Mouse (Mus musculus): ENCODE measurements around the gene Atp8a2. TPM values are rescaled to one million over a fixed set of nuclear protein-coding genes. Genes with fewer than 3 reads are reported as not detected.

Atp8a2 gene
- total and polyA plus RNA-seq, 2 experiments from 2014 or later = 5.2 to 115 TPM

DNA sequence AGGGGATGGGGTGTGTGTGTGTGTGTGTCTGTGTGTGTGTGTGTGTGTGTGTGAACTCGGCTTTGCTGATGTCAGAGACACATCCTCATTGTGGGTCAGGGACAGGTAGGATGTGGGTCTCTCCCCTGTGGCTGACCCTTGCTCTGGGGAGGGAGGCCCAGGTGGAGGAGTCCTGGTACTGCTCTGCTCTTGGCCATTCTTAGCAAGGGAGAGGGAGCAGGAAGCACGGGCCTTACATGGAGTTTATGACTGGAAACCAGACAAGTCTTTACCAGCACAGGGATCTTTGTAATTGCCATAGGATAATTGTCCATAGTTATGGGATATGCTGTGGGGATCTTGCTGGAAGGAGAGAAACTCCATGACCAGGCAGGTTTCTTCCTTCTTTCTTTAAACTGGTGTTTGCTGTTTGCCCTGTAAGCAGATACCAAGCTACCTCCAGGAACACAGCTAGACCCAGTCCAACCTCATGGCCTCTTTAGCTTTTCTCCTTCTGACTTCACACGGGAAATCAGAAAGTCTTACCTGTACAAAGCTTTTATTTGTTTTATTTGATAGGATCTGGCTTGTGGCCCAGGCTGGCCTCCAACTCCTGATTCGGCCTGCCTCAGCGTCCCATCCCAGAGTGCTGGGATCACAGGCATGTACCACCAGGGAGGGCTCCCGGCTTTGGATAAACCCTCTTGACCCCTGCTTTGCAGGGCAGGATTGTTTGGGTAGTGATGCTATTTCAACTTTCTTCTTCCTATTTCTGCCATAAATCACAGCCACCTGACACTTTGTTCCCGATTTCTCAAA, 557.9 kb downstream of the Atp8a2 start:
- H3K9me3 ChIP-seq (replicated peaks; ENCODE audit: control insufficient read depth, low read length) = no peaks in the 10 kb centered on the region
- H3K4me1 ChIP-seq (ENCODE audit: control insufficient read depth, insufficient read depth) = 0 out of 2 replicates have a peak, but pooled peaks cover 5% of the 10 kb centered on the region
- no peak overlapping the region for H3K27ac ChIP-seq (ENCODE audit: low read depth)
- no peaks in the 10 kb centered on the region for H3K27me3 ChIP-seq (ENCODE audit: control insufficient read depth, insufficient read depth, low read length)
- DNase-seq (ENCODE audit: low spot score) (peak; percentile 12), ATAC-seq (ENCODE audit: insufficient read depth, low read depth) (no peak)
- TF ChIP-seq CTCF (IDR thresholded peaks at IDR 0.05; ENCODE audit: low read depth) (no peak), EP300 (IDR thresholded peaks at IDR 0.05; ENCODE audit: low read depth) (no peak)
- no peak overlapping the region for H3K9ac ChIP-seq (replicated peaks; ENCODE audit: low read depth, low read length)
- WGBS = 51% methylated on average over 7 of the region's 7 CpGs
- H3K36me3 ChIP-seq (replicated peaks; ENCODE audit: control insufficient read depth, insufficient read depth, low read length) = no peaks in the 10 kb centered on the region
- no peak overlapping the region for H3K4me3 ChIP-seq (ENCODE audit: low read depth, low read length)
- H3K4me2 ChIP-seq (ENCODE audit: low read depth, low read length) = no peak overlapping the region

DNA sequence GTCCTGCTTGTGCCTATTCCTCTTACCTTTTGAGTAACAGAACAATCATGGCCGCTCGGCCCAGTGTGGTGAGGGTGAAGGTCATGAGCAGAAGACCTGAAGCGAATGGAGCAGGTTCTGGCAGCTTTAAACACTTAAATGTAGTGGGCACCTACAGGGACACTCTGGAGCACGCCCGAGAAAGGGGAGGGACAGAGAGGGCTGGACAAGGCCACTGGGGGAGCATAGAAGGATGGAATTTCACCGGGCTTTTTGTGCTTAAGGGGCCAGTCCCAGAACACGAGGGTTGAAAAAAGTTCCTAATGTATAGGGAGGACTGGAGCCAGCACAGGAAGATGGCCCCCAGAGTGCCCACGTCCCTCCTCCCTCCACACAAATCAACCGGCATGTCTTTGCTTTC, 563.0 kb downstream of the Atp8a2 start:
- 85% methylated on average over 9 of the region's 9 CpGs for whole genome bisulfite sequencing
- Histone ChIP-seq H3K4me3 (ENCODE audit: low read depth, low read length) (no peak overlapping the region), H3K36me3 (replicated peaks; ENCODE audit: control insufficient read depth, insufficient read depth, low read length) (no peaks in the 10 kb centered on the region), H3K9me3 (replicated peaks; ENCODE audit: control insufficient read depth, low read length) (no peaks in the 10 kb centered on the region), H3K4me1 (ENCODE audit: control insufficient read depth, insufficient read depth) (no peaks in the 10 kb centered on the region), H3K4me2 (ENCODE audit: low read depth, low read length) (no peak overlapping the region), H3K27ac (ENCODE audit: low read depth) (no peak overlapping the region), H3K9ac (replicated peaks; ENCODE audit: low read depth, low read length) (no peak overlapping the region), H3K27me3 (ENCODE audit: control insufficient read depth, insufficient read depth, low read length) (no peaks in the 10 kb centered on the region)
- TF ChIP-seq EP300 (IDR thresholded peaks at IDR 0.05; ENCODE audit: low read depth) (no peak), CTCF (IDR thresholded peaks at IDR 0.05; ENCODE audit: low read depth) (no peak)
- ATAC-seq (ENCODE audit: insufficient read depth, low read depth) (no peak), DNase-seq (ENCODE audit: low spot score) (no peak)

DNA sequence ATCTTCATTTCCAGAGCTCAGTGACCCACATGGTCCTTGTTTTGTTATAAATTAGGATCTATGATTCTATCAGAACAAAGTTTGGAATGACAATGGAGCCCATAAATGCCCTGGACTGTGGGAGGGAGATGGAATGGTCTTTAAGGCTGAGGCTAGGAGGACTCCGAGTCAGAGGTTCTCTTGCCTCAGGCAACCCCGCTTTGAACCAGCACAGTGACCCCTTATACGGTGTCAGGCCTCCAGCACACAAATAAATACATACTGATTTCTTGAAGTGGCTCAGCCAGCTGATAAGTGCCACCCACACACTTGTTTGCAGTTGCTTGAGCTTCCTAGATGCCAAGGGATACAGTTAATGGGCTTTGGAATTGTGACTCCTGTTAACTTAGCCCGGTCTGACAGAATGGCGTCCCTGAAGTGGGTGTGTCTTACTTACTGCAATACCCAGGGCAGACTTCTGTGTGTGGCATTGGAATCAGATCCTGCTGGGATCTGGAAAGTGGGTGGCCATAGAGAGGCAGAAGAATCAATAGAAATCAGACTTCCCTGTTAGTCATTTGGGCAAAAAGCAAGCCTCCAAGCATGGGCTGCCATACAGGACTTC, 563.6 kb downstream of the Atp8a2 start:
- H3K4me1 ChIP-seq (ENCODE audit: control insufficient read depth, insufficient read depth) = no peaks in the 10 kb centered on the region
- 67% methylated on average over 5 of the region's 5 CpGs for WGBS
- no peak overlapping the region for H3K4me2 ChIP-seq (ENCODE audit: low read depth, low read length)
- no peaks in the 10 kb centered on the region for H3K27me3 ChIP-seq (ENCODE audit: control insufficient read depth, insufficient read depth, low read length)
- H3K36me3 ChIP-seq (replicated peaks; ENCODE audit: control insufficient read depth, insufficient read depth, low read length) = no peaks in the 10 kb centered on the region
- no peak overlapping the region for H3K27ac ChIP-seq (ENCODE audit: low read depth)
- no peak for DNase-seq (ENCODE audit: low spot score)
- no peak overlapping the region for H3K9ac ChIP-seq (replicated peaks; ENCODE audit: low read depth, low read length)
- TF ChIP-seq CTCF (IDR thresholded peaks at IDR 0.05; ENCODE audit: low read depth) (no peak), EP300 (IDR thresholded peaks at IDR 0.05; ENCODE audit: low read depth) (no peak)
- ATAC-seq (ENCODE audit: insufficient read depth, low read depth) = no peak
- H3K9me3 ChIP-seq (replicated peaks; ENCODE audit: control insufficient read depth, low read length) = no peaks in the 10 kb centered on the region
- H3K4me3 ChIP-seq (ENCODE audit: low read depth, low read length) = no peak overlapping the region

DNA sequence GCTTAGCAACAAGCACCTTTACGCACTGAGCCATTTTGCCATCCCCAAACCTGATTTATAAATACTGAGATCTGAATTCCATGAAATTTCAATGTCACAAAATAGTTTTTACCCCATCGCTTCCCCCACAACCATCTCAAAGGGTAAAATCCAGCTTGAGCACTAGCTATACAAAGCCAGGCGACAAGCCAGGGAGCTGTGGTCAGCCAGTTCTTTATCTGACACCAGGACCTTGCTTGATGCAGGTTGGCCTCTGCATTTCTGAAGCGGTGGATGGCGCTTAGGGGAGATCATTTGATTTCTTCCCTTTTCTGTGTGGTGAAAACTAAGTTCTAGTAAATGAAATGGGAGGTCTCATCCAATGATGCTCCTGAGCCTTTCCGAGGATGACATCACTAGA, 564.9 kb downstream of the Atp8a2 start:
- H3K36me3 ChIP-seq (replicated peaks; ENCODE audit: control insufficient read depth, insufficient read depth, low read length) = no peaks in the 10 kb centered on the region
- no peak for DNase-seq (ENCODE audit: low spot score)
- no peak overlapping the region for H3K9ac ChIP-seq (replicated peaks; ENCODE audit: low read depth, low read length)
- H3K27me3 ChIP-seq (ENCODE audit: control insufficient read depth, insufficient read depth, low read length) = peaks cover 8% of the 10 kb centered on the region
- H3K4me1 ChIP-seq (ENCODE audit: control insufficient read depth, insufficient read depth) = no peaks in the 10 kb centered on the region
- H3K4me3 ChIP-seq (ENCODE audit: low read depth, low read length) = no peak overlapping the region
- WGBS = 78% methylated on average over 6 of the region's 6 CpGs
- H3K4me2 ChIP-seq (ENCODE audit: low read depth, low read length) = no peak overlapping the region
- ATAC-seq (ENCODE audit: insufficient read depth, low read depth) = no peak
- no peaks in the 10 kb centered on the region for H3K9me3 ChIP-seq (replicated peaks; ENCODE audit: control insufficient read depth, low read length)
- TF ChIP-seq CTCF (IDR thresholded peaks at IDR 0.05; ENCODE audit: low read depth) = no peak
- TF ChIP-seq EP300 (IDR thresholded peaks at IDR 0.05; ENCODE audit: low read depth) = no peak
- no peak overlapping the region for H3K27ac ChIP-seq (ENCODE audit: low read depth)

DNA sequence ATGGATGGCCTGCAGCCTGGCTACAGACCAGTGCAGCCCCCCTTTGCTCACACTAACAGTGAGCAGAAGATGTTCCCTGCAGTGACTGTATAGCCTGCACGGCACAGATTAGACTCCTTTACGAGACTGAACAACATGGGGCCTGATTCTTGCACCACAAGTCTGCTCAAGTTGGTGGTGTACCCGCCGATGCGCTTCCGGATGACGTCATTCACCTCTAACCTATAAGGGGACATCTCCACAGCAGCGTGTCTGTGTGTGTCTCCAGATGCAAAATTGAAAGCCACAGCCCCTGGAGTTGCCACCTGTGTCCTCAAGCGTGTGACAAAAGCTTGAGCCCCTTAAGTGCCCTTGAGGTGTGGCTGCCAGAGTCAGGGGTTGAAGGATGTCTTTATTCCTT, 566.9 kb downstream of the Atp8a2 start:
- peaks cover 24% of the 10 kb centered on the region for H3K27me3 ChIP-seq (ENCODE audit: control insufficient read depth, insufficient read depth, low read length)
- WGBS = 84% methylated on average over 9 of the region's 9 CpGs
- TF ChIP-seq EP300 (IDR thresholded peaks at IDR 0.05; ENCODE audit: low read depth) (no peak), CTCF (IDR thresholded peaks at IDR 0.05; ENCODE audit: low read depth) (no peak)
- no peaks in the 10 kb centered on the region for H3K36me3 ChIP-seq (replicated peaks; ENCODE audit: control insufficient read depth, insufficient read depth, low read length)
- H3K9ac ChIP-seq (replicated peaks; ENCODE audit: low read depth, low read length) = no peak overlapping the region
- no peaks in the 10 kb centered on the region for H3K9me3 ChIP-seq (replicated peaks; ENCODE audit: control insufficient read depth, low read length)
- ATAC-seq (ENCODE audit: insufficient read depth, low read depth) = no peak
- DNase-seq (ENCODE audit: low spot score) = no peak
- no peak overlapping the region for H3K4me3 ChIP-seq (ENCODE audit: low read depth, low read length)
- H3K4me1 ChIP-seq (ENCODE audit: control insufficient read depth, insufficient read depth) = peaks cover 7% of the 10 kb centered on the region; the same call in 1 of the 2 replicates
- no peak overlapping the region for H3K27ac ChIP-seq (ENCODE audit: low read depth)
- no peak overlapping the region for H3K4me2 ChIP-seq (ENCODE audit: low read depth, low read length)

Data from heart, postnatal 0 days (tissue).